In genomic region chr12:40891168-40891567, GRCm38 (mm10) we compare ENCODE assay signal across 29 mouse cellular contexts.
DNase-seq lines count a peak whose midpoint lies in the region; ATAC-seq lines count a peak whose summit lies in the region.
"Had no signal": no experiment of that assay in that cellular context is flagged by ENCODE, and none has a peak within 500 bp of the region (broad histone marks: within the 10 kb centered on the region; RNA-seq: fewer than 3 reads in every experiment).

No protein-coding gene starts in this region.

- H3K9me3 ChIP-seq in liver, embryonic 12.5 days (replicated peaks) = no peaks in the 10 kb centered on the region
- H3K9me3 ChIP-seq in liver, embryonic 15.5 days (replicated peaks) = no peaks in the 10 kb centered on the region
- H3K9me3 ChIP-seq: embryonic facial prominence, embryonic 10.5 days; embryonic facial prominence, embryonic 13.5 days; heart, embryonic 10.5 days; heart, embryonic 13.5 days had no signal

- peak; percentile 47 for DNase-seq in c-Kit-negative CD71-positive TER-119-positive erythroid progenitor cells, embryonic 14.5 days (ENCODE audit: low read depth, low spot score)
- DNase-seq in c-Kit-positive CD71-positive TER-119-negative erythroid progenitor cells, embryonic 14.5 days (ENCODE audit: low read depth) = peak; percentile 27
- no peak for DNase-seq in left cerebral cortex, adult 9 months (ENCODE audit: low spot score in 2 of 2)
- no peak for DNase-seq in right cerebral cortex, postnatal 36 days (ENCODE audit: low spot score in 2 of 2)
- no peak for DNase-seq in cerebellum, postnatal 4 days (ENCODE audit: low spot score in 2 of 2)
- DNase-seq: adrenal gland, adult 2 months; adrenal gland, postnatal 14 days; cerebellum, adult 11 months; cerebellum, adult 2 months; cerebellum, adult 9-11 months; cerebellum, postnatal 25 days; embryo, embryonic 11 days; forebrain, postnatal 0 days; gastrocnemius, adult 2 months; gastrocnemius, postnatal 14 days; heart, adult 2 months; heart, postnatal 14 days; heart, postnatal 4 days had no signal

- no peaks in the 10 kb centered on the region for H3K27me3 ChIP-seq in liver, embryonic 12.5 days (replicated peaks)
- no peaks in the 10 kb centered on the region for H3K27me3 ChIP-seq in liver, embryonic 15.5 days
- H3K27me3 ChIP-seq: embryonic facial prominence, embryonic 13.5 days; heart, embryonic 13.5 days had no signal

- peaks cover 70% of the 10 kb centered on the region for H3K4me1 ChIP-seq in liver, embryonic 12.5 days
- peaks cover 65% of the 10 kb centered on the region for H3K4me1 ChIP-seq in liver, embryonic 15.5 days (replicated peaks)
- H3K4me1 ChIP-seq: embryonic facial prominence, embryonic 10.5 days; embryonic facial prominence, embryonic 13.5 days had no signal

- no peak overlapping the region for H3K9ac ChIP-seq in liver, embryonic 12.5 days
- H3K9ac ChIP-seq in liver, embryonic 15.5 days = no peak overlapping the region
- H3K9ac ChIP-seq: embryonic facial prominence, embryonic 13.5 days; forebrain, postnatal 0 days; heart, embryonic 13.5 days; hindbrain, embryonic 14.5 days had no signal

- H3K27ac ChIP-seq in liver, embryonic 12.5 days = peak overlapping the region; percentile 61
- H3K27ac ChIP-seq in liver, embryonic 15.5 days (replicated peaks) = peak overlapping the region; percentile 40; the same call in 1 of the 2 replicates
- H3K27ac ChIP-seq: embryonic facial prominence, embryonic 10.5 days; embryonic facial prominence, embryonic 13.5 days; gastrocnemius, adult 2 months; heart, adult 2 months; heart, embryonic 10.5 days; heart, embryonic 13.5 days; hindbrain, embryonic 14.5 days; hindbrain, postnatal 0 days had no signal

- H3K4me2 ChIP-seq in liver, embryonic 12.5 days = 0 out of 2 replicates have a peak overlapping the region, but pooled peaks have one; percentile 3
- H3K4me2 ChIP-seq in liver, embryonic 15.5 days = peak overlapping the region; percentile 11; the same call in 1 of the 2 replicates
- H3K4me2 ChIP-seq: embryonic facial prominence, embryonic 13.5 days; heart, embryonic 13.5 days; hindbrain, embryonic 14.5 days had no signal

- H3K36me3 ChIP-seq in liver, embryonic 12.5 days = no peaks in the 10 kb centered on the region
- H3K36me3 ChIP-seq in liver, embryonic 15.5 days (replicated peaks) = no peaks in the 10 kb centered on the region
- H3K36me3 ChIP-seq: embryonic facial prominence, embryonic 10.5 days; embryonic facial prominence, embryonic 13.5 days; heart, embryonic 10.5 days; heart, embryonic 13.5 days had no signal

- no peak overlapping the region for H3K4me3 ChIP-seq in liver, embryonic 12.5 days
- no peak overlapping the region for H3K4me3 ChIP-seq in liver, embryonic 15.5 days (replicated peaks)
- H3K4me3 ChIP-seq: embryonic facial prominence, embryonic 10.5 days; embryonic facial prominence, embryonic 13.5 days; gastrocnemius, adult 2 months; heart, adult 2 months; heart, embryonic 10.5 days; heart, embryonic 13.5 days had no signal

- ATAC-seq in liver, embryonic 12.5 days = peak; percentile 14; the same call in 1 of the 2 replicates
- ATAC-seq in liver, embryonic 15.5 days (ENCODE audit: insufficient read depth) = peak; percentile 12; the same call in 1 of the 2 replicates
- no peak for ATAC-seq in erythroblast, adult 5-6 weeks (replicated peaks; ENCODE audit: low FRiP score, poor library complexity, severe bottlenecking)
- ATAC-seq: CD4-positive, CD25-positive, alpha-beta regulatory T cell, adult 4 months; forebrain, embryonic 14.5 days; forebrain, postnatal 0 days; hindbrain, postnatal 0 days had no signal

Comparison
In these comparisons a context has a peak if more than half of its experiments do, and no peak if none do; other contexts are left out.
1. DNase-seq: peak in c-Kit-negative CD71-positive TER-119-positive erythroid progenitor cells, embryonic 14.5 days (single experiment) and c-Kit-positive CD71-positive TER-119-negative erythroid progenitor cells, embryonic 14.5 days (single experiment); none in left cerebral cortex, adult 9 months (0 of 2), right cerebral cortex, postnatal 36 days (0 of 2) and cerebellum, postnatal 4 days (0 of 2).